Mouse (Mus musculus): ENCODE data around the gene Ugt1a7c.
A peak's percentile ranks its signal among the peaks of the same experiment; 100 is the strongest.
"Not testable (repeated sequence)": the region's sequence is repeated elsewhere in the genome, so short reads cannot be mapped to it uniquely, and the experiment has no call there.

The Ugt1a7c gene

GRCm38 (mm10) chr1:88112769-88113168, 17.9 kb downstream of the Ugt1a7c start:
- not testable (repeated sequence) for DNase-seq (ENCODE audit: low read depth, low spot score)

GRCm38 (mm10) chr1:88120550-88120949, 25.7 kb downstream of the Ugt1a7c start:
- DNase-seq (ENCODE audit: low read depth, low spot score): peak; percentile 10

DNA sequence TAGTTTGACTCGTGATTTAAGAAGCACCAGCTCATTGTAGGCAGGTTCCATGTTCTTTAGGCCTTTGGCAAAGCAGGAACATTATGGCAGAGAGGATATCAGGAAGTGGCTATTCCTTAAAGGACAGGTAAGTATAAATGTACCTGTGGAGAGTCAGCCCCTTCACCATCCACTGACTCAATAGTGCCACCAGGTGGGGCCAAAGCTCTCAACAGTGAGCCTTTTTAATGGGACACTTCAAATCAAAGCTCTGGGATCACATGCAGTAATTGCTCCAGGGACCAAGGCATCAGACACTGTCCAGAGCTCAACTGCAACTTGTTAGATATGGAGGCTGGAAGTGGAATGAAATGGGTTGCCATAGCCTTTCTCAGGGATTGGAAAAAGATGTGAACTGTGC, 26.7 kb downstream of the Ugt1a7c start:
- peak; percentile 8 for DNase-seq (ENCODE audit: low read depth, low spot score)

DNA sequence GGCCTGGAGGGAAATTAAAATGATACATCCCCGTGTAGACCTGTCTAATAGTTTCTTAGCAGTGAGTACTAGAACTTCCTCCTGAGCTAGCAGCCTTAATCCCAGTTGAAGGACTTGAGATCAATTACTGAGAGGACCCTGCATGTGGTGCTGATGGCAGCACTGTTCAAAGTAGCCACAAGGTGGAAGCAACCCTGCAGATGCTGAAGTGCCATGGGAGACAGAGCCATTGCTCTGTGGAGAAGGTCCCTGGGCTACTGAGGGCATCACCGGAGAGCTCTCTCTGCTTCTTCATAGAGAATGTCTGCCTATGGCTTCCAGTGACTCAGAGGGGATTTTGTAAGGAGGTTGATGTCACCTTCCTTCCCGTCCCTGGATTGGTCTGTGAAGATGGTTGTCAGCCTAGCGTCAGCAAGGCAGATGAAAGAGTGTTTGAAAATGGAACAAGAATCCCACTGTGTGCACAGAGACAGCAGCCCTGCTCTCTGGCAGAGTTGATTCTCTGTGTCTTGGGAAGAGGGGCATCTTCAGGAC, 31.0 kb downstream of the Ugt1a7c start:
- not testable (repeated sequence) for DNase-seq (ENCODE audit: low read depth, low spot score)

DNA sequence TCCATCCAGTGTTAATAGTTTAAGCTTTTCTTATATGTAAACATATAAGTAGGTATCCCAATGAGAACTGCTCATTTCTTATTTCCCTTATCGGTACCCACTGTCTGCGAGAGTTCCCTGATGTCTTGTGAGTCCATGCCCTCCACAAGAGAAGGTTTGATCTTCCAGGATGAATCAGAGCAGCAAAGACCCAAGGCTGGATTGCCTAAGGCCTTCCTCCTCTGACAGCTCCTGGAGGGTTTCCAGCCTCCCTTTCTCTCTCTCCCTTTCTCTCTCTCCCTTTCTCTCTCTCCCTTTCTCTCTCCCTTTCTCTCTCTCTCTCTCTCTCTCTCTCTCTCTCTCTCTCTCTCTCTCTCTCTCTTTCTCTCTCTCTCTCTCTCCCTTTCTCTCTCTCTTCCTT, 34.2 kb downstream of the Ugt1a7c start:
- DNase-seq (ENCODE audit: low read depth, low spot score): not testable (repeated sequence)

DNA sequence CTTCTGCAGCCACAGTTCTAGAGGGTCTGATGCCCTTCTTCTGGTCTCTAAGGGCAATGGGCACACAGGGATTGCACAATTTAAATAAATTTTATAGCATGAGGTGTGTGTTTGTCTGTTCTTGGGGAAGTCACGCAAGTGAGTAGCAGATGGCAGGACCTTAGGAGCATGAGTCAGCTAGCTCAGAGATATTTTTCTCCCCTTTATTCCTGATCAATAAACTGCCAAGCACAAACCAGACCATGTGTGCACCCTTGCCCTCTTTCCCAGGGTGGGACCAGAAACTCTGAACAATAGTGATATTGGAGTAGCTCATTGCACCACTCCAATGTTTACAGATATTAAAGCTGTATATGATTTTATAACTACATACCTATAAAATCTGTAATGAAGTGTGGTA, 35.4 kb downstream of the Ugt1a7c start:
- not testable (repeated sequence) for DNase-seq (ENCODE audit: low read depth, low spot score)

- DNase-seq (ENCODE audit: low read depth, low spot score): no peak
Measured at GRCm38 (mm10) chr1:88133908-88134456, 39.1 kb downstream of the Ugt1a7c start.

DNA sequence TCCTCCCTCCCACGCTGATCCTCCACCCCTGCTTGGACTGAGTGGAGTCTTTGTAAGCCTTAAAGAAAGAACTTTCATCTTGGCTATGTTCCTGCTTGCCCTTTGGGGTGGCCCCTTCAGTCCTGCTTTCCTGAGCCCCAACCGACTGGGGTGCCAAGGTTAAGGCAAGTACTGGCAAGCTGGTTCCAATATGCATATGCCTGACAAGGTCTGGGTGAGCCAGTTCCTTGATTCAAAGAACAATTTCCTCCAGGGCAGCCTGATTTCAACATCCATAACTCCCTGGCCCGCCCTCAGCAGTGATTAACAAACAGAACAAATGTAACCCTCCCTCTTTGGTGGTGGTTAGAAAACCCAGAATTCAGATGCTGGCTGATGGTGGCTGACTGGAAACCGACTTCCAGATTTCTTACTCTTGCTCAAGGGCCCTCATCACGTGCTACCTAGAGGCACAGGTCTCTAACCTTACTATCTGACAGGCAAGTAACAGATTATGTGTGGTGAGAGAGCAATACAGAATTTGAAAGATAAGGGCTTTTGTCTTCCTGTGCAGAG, 39.7 kb downstream of the Ugt1a7c start, which contains the start of gene Ugt1a6a:
Ugt1a6a (plus strand) TSS at position 353 of the 555 bp plus-strand sequence.
- not testable (repeated sequence) for DNase-seq (ENCODE audit: low read depth, low spot score)

GRCm38 (mm10) chr1:88135229-88135904, 40.5 kb downstream of the Ugt1a7c start:
- DNase-seq (ENCODE audit: low read depth, low spot score): not testable (repeated sequence)

DNA sequence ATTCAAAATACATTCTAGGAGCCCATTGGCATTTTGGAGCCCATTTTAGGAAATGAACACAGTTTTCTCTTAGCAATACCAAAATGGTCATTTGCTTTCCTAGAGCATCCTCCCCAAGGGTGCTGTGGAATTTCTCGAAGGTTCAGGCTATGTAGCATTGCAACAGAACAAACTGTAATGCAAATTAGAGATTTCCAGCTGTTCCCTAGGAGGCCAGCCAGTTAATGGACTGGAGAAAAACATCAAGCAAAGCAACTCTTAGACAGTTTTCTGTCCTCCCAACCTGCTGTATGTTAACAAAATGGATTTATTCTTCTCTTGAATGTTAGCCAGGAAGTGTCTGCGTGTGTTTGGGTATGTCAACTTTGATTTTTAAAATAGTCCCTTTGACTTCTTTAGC, 41.8 kb downstream of the Ugt1a7c start:
- DNase-seq (ENCODE audit: low read depth, low spot score): no peak

DNA sequence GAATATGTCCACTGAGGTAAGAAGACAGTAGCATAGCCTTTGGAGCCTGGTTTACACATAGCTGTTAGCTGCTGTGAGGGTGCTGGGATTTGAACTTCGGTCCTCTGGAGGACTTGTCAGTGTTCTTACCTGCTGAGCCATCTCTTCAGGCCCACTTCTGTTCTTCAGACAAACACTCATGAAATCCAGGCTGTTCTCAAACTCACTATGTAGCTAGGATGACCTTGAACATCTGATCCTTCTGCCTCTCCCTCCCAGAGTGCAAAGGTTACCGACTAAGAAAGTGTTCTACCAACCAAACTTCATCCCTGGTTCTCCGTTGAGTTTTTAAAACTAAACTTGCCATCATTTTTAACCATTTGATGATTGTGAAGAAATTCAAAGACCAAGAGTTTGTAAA, 42.4 kb downstream of the Ugt1a7c start:
- DNase-seq (ENCODE audit: low read depth, low spot score): no peak

- DNase-seq (ENCODE audit: low read depth, low spot score): no peak
Measured at GRCm38 (mm10) chr1:88138145-88138544, 43.3 kb downstream of the Ugt1a7c start.

DNA sequence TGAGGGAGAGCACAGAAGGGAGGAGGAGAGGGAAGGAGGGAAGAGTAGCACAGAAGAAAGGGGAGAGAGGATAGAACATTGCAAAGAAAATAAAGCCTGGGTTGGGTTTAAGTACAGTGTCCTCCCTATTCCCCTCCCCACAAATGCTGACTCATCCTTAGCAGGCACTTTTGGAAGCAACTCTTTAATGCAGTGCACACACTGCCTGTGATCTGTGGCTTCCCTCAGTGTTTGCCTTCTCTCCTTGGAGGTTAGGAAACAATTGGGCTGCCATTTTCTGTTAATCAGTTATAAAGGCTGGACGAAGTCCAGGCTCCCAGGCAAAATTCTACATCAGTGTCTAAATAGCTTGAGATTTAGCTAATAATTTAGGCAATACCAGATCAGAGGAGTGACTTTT, 45.6 kb downstream of the Ugt1a7c start:
- not testable (repeated sequence) for DNase-seq (ENCODE audit: low read depth, low spot score)

DNA sequence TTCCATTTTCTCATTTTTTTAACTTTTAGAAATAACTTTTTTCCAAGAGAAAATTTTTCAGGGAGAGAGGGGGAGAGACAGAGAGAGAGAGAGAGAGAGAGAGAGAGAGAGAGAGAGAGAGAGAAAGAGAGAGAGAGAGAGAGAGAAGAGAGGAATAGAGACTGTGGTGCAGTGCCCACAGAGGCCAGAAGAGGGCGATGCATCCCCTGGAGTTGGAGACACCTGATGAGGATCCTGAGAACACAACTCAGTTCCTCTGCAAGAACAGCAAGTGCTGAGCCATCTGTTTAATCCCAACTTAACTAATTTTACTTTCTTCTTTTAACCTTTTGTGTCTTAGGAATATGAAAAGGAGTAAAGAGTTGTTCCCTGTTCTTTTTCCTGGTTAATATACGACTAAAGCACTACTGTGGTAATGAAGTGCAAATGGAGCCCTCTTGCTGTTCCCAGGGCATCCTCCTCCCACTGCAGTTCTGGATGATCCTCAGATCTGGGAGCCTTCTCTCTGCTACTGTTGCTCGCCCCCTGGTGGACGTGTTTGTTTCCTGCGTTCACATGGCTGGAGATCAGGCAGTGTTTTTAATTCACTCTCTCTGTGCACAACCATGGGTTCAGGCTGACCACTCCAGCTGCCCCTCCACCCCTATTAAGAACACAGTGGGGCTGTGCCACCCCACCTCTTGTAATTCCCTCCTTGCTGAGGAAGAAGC, 49.3 kb downstream of the Ugt1a7c start:
- DNase-seq (ENCODE audit: low read depth, low spot score): peak; percentile 11

GRCm38 (mm10) chr1:88145278-88145677, 50.4 kb downstream of the Ugt1a7c start:
- peak; percentile 39 for DNase-seq (ENCODE audit: low read depth, low spot score)

- peak; percentile 8 for DNase-seq (ENCODE audit: low read depth, low spot score)
Measured at GRCm38 (mm10) chr1:88150133-88150532, 55.3 kb downstream of the Ugt1a7c start.

GRCm38 (mm10) chr1:88158430-88158829, 63.6 kb downstream of the Ugt1a7c start:
- DNase-seq (ENCODE audit: low read depth, low spot score): no peak

DNA sequence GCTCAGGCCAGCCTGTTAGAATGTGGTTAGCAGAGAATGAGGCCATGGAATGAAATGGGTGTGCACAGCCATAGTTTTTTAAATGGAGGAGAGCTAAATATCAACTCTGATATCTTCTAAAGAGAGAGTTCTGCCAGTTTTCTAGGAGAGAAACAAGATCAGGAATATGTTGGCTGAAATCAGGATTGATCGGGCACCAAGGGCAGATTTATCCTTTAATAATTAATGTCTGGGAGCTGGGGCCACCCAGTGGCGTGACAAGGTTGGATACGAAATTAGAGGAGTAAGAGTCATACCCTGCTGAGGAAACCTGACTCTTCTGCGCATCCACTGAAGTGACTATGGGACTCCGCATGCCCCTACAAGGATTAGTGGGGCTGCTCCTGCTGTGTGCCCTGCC, 70.8 kb downstream of the Ugt1a7c start, which contains the start of gene Ugt1a5:
Ugt1a5 (plus strand) TSS at position 302 of the 400 bp plus-strand sequence.
- DNase-seq (ENCODE audit: low read depth, low spot score): no peak

DNA sequence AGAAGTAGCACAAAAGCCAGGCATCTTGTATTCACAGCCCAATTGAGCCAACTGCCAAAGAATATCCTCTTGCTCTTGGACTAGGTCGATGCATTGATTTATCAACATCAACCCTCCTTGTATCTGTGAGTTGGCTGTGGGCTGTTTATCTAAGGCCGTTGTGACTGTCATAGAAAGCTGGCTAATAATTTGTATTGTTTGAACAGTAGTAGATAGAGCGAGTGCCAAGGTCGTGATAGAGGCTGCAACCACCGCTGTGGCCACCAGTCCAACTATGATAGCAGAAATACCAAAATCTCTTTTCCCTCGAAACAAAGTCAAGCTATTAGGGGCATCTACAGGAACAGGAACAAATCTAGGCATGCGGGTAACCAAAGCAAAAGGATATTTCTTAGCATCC, 77.3 kb downstream of the Ugt1a7c start:
- not testable (repeated sequence) for DNase-seq (ENCODE audit: low read depth, low spot score)

- no peak for DNase-seq (ENCODE audit: low read depth, low spot score)
Measured at GRCm38 (mm10) chr1:88179657-88180056, 84.8 kb downstream of the Ugt1a7c start.

DNA sequence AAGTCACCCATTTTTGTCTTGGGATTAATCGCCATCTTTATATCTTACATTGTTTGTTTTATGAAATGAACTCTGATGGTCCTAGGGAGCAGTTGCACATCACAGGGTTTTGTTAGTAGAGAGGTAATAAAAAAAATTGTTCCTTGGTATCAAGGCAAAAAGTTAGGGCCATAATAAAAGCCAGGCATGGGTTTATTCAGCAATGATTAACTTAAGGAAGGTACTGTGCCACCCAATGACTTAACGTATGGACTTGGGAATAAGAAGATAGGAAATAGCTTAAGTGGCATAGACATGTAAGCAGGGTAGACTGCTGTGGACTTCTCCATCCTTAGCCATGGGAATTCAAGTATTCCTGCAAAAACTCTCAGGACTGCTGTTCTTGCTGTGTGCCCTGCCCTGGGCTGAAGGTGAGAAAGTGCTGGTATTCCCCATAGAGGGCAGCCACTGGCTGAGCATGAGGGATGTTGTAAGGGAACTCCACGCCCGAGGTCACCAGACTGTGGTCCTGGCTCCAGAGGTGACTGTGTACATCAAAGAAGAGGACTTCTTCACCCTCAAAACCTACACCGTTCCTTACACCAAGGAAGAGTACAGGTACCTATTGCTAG, 91.6 kb downstream of the Ugt1a7c start:
- DNase-seq (ENCODE audit: low read depth, low spot score): no peak

GRCm38 (mm10) chr1:88192136-88192535, 97.3 kb downstream of the Ugt1a7c start:
- DNase-seq (ENCODE audit: low read depth, low spot score): peak; percentile 64
